8 mouse cellular contexts compared by ENCODE assay signal in the genomic region with DNA sequence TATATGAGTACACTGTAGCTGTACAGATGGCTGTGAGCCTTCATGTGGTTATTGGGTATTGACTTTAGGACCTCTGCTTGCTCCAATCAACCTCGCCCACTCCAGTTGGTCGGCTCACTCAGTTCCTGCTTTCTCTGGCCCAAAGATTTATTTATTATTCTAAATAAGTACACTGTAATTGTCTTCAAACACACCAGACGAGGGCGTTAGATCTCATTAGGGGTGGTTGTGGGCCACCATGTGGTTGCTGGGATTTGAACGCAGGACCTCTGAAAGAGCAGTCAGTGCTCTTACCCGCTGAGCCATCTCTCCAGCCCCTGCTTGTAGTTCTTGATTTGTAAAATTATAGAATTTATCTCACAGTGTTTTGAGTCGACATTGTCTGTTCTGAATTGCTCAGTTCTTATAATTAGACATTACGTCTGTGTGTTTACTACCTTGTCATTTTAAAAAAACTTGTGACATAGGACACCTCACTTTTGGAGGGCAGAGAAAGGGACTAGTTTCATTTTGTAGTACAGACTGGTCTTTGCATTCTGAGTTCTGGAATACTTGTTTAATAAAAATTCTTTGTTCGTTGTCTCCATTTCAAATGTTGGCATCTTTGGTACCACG. TPM values are rescaled to one million over a fixed set of nuclear protein-coding genes. Genes with fewer than 3 reads are reported as not detected.
A peak's percentile ranks its signal among the peaks of the same experiment; 100 is the strongest.
DNase-seq lines count a peak whose midpoint lies in the region; ATAC-seq and TF ChIP-seq lines count a peak whose summit lies in the region.

No protein-coding gene starts in this region.

- no peaks in the 10 kb centered on the region for H3K27me3 ChIP-seq in megakaryocyte, embryonic 14.5 days (replicated peaks)
- H3K27me3 ChIP-seq in limb, embryonic 11.5 days (ENCODE audit: control insufficient read depth, insufficient read depth, low read length), result no peaks in the 10 kb centered on the region
- H3K27me3 ChIP-seq in stomach, embryonic 14.5 days (ENCODE audit: control insufficient read depth, insufficient read depth, low read length), result no peaks in the 10 kb centered on the region

- no peak for ATAC-seq in megakaryocyte, adult 5-6 weeks (ENCODE audit: poor library complexity, severe bottlenecking)
- no peak for ATAC-seq in limb, embryonic 11.5 days (ENCODE audit: insufficient number of reproducible peaks, low FRiP score, low TSS enrichment, low read depth)
- no peak for ATAC-seq in stomach, embryonic 14.5 days (ENCODE audit: insufficient number of reproducible peaks, insufficient read depth, low FRiP score, low read depth)
- no peak for ATAC-seq in frontal cortex, adult (ENCODE audit: low TSS enrichment)

- H3K9me3 ChIP-seq in megakaryocyte, embryonic 14.5 days, result no peaks in the 10 kb centered on the region
- H3K9me3 ChIP-seq in limb, embryonic 11.5 days (ENCODE audit: control insufficient read depth, low read length), result no peaks in the 10 kb centered on the region
- no peaks in the 10 kb centered on the region for H3K9me3 ChIP-seq in stomach, embryonic 14.5 days (ENCODE audit: control insufficient read depth, low read depth, low read length)

- no peak for TF ChIP-seq CTCF in embryonic fibroblast, embryonic 13.5 days (IDR thresholded peaks at IDR 0.05; ENCODE audit: borderline replicate concordance, insufficient read depth, low read length)

- H3K4me1 ChIP-seq in megakaryocyte, embryonic 14.5 days, result peaks cover 25% of the 10 kb centered on the region
- H3K4me1 ChIP-seq in embryonic fibroblast, embryonic 13.5 days (ENCODE audit: control insufficient read depth, insufficient read depth, low read length), result 0 out of 2 replicates have a peak, but pooled peaks cover 3% of the 10 kb centered on the region
- H3K4me1 ChIP-seq in limb, embryonic 11.5 days (ENCODE audit: control insufficient read depth, insufficient read depth, low read length), result 0 out of 2 replicates have a peak, but pooled peaks cover 3% of the 10 kb centered on the region
- H3K4me1 ChIP-seq in stomach, embryonic 14.5 days (ENCODE audit: control insufficient read depth, insufficient read depth, low read length), result peaks cover 4% of the 10 kb centered on the region; the same call in 1 of the 2 replicates

- DNase-seq in limb, embryonic 11.5 days (ENCODE audit: low spot score), result no peak
- no peak for DNase-seq in urinary bladder, postnatal 36 days (ENCODE audit: low spot score in 2 of 2)
- DNase-seq in layer of hippocampus, adult 9-10 months (ENCODE audit: low spot score), result no peak

- peak overlapping the region; percentile 100 for H3K4me3 ChIP-seq in megakaryocyte, embryonic 14.5 days (replicated peaks)
- H3K4me3 ChIP-seq in embryonic fibroblast, embryonic 13.5 days (ENCODE audit: insufficient read depth, low read length), result 0 out of 2 replicates have a peak overlapping the region, but pooled peaks have one; percentile 1
- peak overlapping the region; percentile 88 for H3K4me3 ChIP-seq in limb, embryonic 11.5 days (ENCODE audit: low read depth, low read length)
- H3K4me3 ChIP-seq in stomach, embryonic 14.5 days (ENCODE audit: low read depth, low read length), result peak overlapping the region; percentile 84

- peak overlapping the region; percentile 69 for H3K4me2 ChIP-seq in limb, embryonic 11.5 days (ENCODE audit: low read depth, severe bottlenecking)
- H3K4me2 ChIP-seq in stomach, embryonic 14.5 days (replicated peaks; ENCODE audit: low read depth, low read length), result peak overlapping the region; percentile 27

- H3K27ac ChIP-seq in embryonic fibroblast, embryonic 13.5 days (ENCODE audit: insufficient read depth, low read length), result peak overlapping the region; percentile 32; the same call in 1 of the 2 replicates
- no peak overlapping the region for H3K27ac ChIP-seq in limb, embryonic 11.5 days (replicated peaks; ENCODE audit: low read depth, low read length)
- H3K27ac ChIP-seq in stomach, embryonic 14.5 days (ENCODE audit: low read length), result no peak overlapping the region

- H3K36me3 ChIP-seq in megakaryocyte, embryonic 14.5 days (replicated peaks; ENCODE audit: low read length), result peaks cover 21% of the 10 kb centered on the region
- H3K36me3 ChIP-seq in limb, embryonic 11.5 days (ENCODE audit: control insufficient read depth, insufficient read depth, low read length), result no peaks in the 10 kb centered on the region
- peaks cover 10% of the 10 kb centered on the region; the same call in 1 of the 2 replicates for H3K36me3 ChIP-seq in stomach, embryonic 14.5 days (ENCODE audit: control insufficient read depth, insufficient read depth, low read length)

- WGBS in limb, embryonic 11.5 days, result 77% methylated on average over 10 of the region's 10 CpGs
- 75% methylated on average over 10 of the region's 10 CpGs for WGBS in stomach, embryonic 14.5 days

- no peak for TF ChIP-seq POLR2A in embryonic fibroblast, embryonic 13.5 days (IDR thresholded peaks at IDR 0.05; ENCODE audit: low read depth, low read length)

- H3K9ac ChIP-seq in limb, embryonic 11.5 days (ENCODE audit: low read length), result no peak overlapping the region
- no peak overlapping the region for H3K9ac ChIP-seq in stomach, embryonic 14.5 days (replicated peaks; ENCODE audit: low read depth, low read length)

RNA-seq across cellular contexts. Expression of a gene that starts 0.8 kb away (rescaled TPM):
- 11.1 and 19.7 TPM in 2 replicates for polyA plus RNA-seq in megakaryocyte, embryonic 14.5 days (2012; ENCODE audit: insufficient read depth, low replicate concordance)
- total RNA-seq in megakaryocyte, adult 5-6 weeks (2015), result 26.8 and 30.6 TPM in 2 replicates
- total RNA-seq in megakaryocyte, adult 5-6 weeks (2017), result 27.8 and 36.1 TPM in 2 replicates
- 56.8 and 72.1 TPM in 2 replicates for polyA plus RNA-seq in embryonic fibroblast, embryonic 13.5 days (2011; ENCODE audit: insufficient read length, low read depth, missing spikeins)
- 32.0 and 37.1 TPM in 2 replicates for polyA plus RNA-seq in limb, embryonic 11.5 days (2014; fragmentation: Nextera tagmentation; extraction: Ambion mirVana)
- 30.2 and 33.0 TPM in 2 replicates for polyA plus RNA-seq in stomach, embryonic 14.5 days (2014; fragmentation: Nextera tagmentation; extraction: Ambion mirVana)

RNA-seq across cellular contexts. Expression of a gene that starts 30.8 kb away (rescaled TPM):
- not detected in 2 replicates for polyA plus RNA-seq in megakaryocyte, embryonic 14.5 days (2012; ENCODE audit: insufficient read depth, low replicate concordance)
- total RNA-seq in megakaryocyte, adult 5-6 weeks (2015), result not detected in 2 replicates
- not detected in 2 replicates for total RNA-seq in megakaryocyte, adult 5-6 weeks (2017)
- polyA plus RNA-seq in embryonic fibroblast, embryonic 13.5 days (2011; ENCODE audit: insufficient read length, low read depth, missing spikeins), result not detected in 2 replicates
- polyA plus RNA-seq in limb, embryonic 11.5 days (2014; fragmentation: Nextera tagmentation; extraction: Ambion mirVana), result 0.27 TPM in 1 of 2 replicates, not detected in the other
- polyA plus RNA-seq in stomach, embryonic 14.5 days (2014; fragmentation: Nextera tagmentation; extraction: Ambion mirVana), result 0.74 TPM in 1 of 2 replicates, not detected in the other

Comparison
In these comparisons a context has a peak if more than half of its experiments do, and no peak if none do; other contexts are left out.
1. H3K4me3 ChIP-seq: peak in every context shown above with its lines; median percentile 100 in megakaryocyte, embryonic 14.5 days; 88 in limb, embryonic 11.5 days; 84 in stomach, embryonic 14.5 days; 1 in embryonic fibroblast, embryonic 13.5 days.